Mouse (Mus musculus) C2C12 (cell line): Measurements from ENCODE around the gene Pnpla2.

ENCODE experiments used
- CEBPB ChIP-seq: IDR thresholded peaks from one replicate; pipeline ENCODE4 v1.6.1; 2011; ENCODE audit warnings: low read depth, mild to moderate bottlenecking, control low read depth, moderate library complexity
- CTCF ChIP-seq: IDR thresholded peaks from one replicate; pipeline ENCODE4 v1.5.1; 2011; ENCODE audit not compliant: control insufficient read depth, insufficient read depth, insufficient read length
- MAX ChIP-seq: IDR thresholded peaks from one replicate; pipeline ENCODE4 v1.6.1; 2011; ENCODE audit warnings: mild to moderate bottlenecking, control low read depth
- MYOD1 ChIP-seq: IDR thresholded peaks from one replicate; pipeline ENCODE4 v1.6.1; 2011; ENCODE audit warnings: low read depth; ENCODE audit not compliant: control insufficient read depth, insufficient read length
- USF1 ChIP-seq: IDR thresholded peaks from one replicate; pipeline ENCODE4 v1.6.1; 2011; ENCODE audit warnings: low read depth, mild to moderate bottlenecking, control low read depth, moderate library complexity

DNA sequence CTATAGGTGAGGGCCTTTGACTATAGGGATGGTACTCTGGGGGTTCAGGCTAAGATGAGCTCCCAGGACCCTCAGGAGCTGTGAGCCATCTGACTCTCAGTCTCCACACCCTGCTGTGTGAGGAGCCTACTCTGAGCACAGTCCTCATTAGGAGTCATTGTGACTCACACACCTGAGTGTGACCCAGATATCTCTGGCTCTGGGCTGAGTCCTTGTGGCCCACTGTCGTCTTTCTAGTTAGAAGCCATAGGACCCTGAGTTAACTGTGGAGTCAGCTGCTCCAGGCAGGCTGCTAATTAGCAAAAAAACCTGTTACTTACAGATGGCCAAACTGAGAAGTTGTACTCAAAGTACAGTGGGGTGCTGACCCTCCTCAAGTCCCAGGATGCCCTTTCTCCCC is 38.7 kb downstream of the Pnpla2 start:
- TF ChIP-seq CTCF (no peak), CEBPB (no peak), MAX (no peak), USF1 (no peak), MYOD1 (no peak)
